Mouse (Mus musculus) brain, embryonic 14.5 days (tissue): Measurements from ENCODE around the gene 2310057M21Rik. TPM values are rescaled to one million over a fixed set of nuclear protein-coding genes. Genes with fewer than 3 reads are reported as not detected.
"Not testable (repeated sequence)": the region's sequence is repeated elsewhere in the genome, so short reads cannot be mapped to it uniquely, and the experiment has no call there.

ENCODE experiments used
- DNase-seq: peaks from one replicate; pipeline ENCODE4 v3.0.0-alpha.2; 2011; ENCODE audit warnings: low read depth
- CTCF ChIP-seq: fragments of 200-500 bp; IDR thresholded peaks from 2 replicates; pipeline ENCODE4 v1.5.1; 2012; ENCODE audit warnings: inconsistent platforms, mild to moderate bottlenecking, moderate library complexity, borderline replicate concordance; ENCODE audit not compliant: insufficient read depth, insufficient read length; ENCODE audit errors: extremely low read depth
- POLR2A ChIP-seq: fragments of 200-500 bp; IDR thresholded peaks from 2 replicates; pipeline ENCODE4 v1.6.1; 2012; ENCODE audit warnings: mild to moderate bottlenecking, inconsistent platforms, borderline replicate concordance; ENCODE audit not compliant: poor library complexity, insufficient read depth, insufficient read length, severe bottlenecking; ENCODE audit errors: extremely low read depth
- polyA plus RNA-seq: library from polyadenylated mRNA; depleted of rRNA; stranded (reverse); fragments of >200 nt; gene quantifications from 2 replicates; pipeline ENCODE4 v1.2.3, GENCODE M21; 2012; rRNA removed

Gene 2310057M21Rik
- 14.0 and 18.4 TPM in 2 replicates for polyA plus RNA-seq

GRCm38 (mm10) chr7:131362615-131363300 is at the start of gene 2310057M21Rik:
Gene 2310057M21Rik (minus strand): TSS chr7:131362759.
- TF ChIP-seq CTCF = no peak
- TF ChIP-seq POLR2A = peak; percentile 36; the same call in 1 of the 2 replicates
- peak; percentile 99 for DNase-seq

- TF ChIP-seq CTCF (no peak), POLR2A (no peak)
- no peak for DNase-seq
Observed at GRCm38 (mm10) chr7:131411941-131412270, 49.3 kb upstream of the 2310057M21Rik start.

- peak; percentile 8 for DNase-seq
- TF ChIP-seq POLR2A (no peak), CTCF (no peak)
Observed at GRCm38 (mm10) chr7:131411221-131411940, 48.8 kb upstream of the 2310057M21Rik start.

- peak; percentile 99 for DNase-seq
- no peak for TF ChIP-seq CTCF
- TF ChIP-seq POLR2A = peak; percentile 54; the same call in 1 of the 2 replicates
Observed at GRCm38 (mm10) chr7:131410416-131411058, 48.0 kb upstream of the 2310057M21Rik start, which contains the start of the genes Ikzf5 and Acadsb. Gene Ikzf5 (minus strand): TSS chr7:131410521. Gene Acadsb (plus strand): TSS chr7:131410601.

- DNase-seq = no peak
- TF ChIP-seq CTCF (no peak), POLR2A (no peak)
Observed at GRCm38 (mm10) chr7:131409988-131410385, 47.4 kb upstream of the 2310057M21Rik start.

- peak; percentile 53 for DNase-seq
- TF ChIP-seq POLR2A (no peak), CTCF (no peak)
Observed at GRCm38 (mm10) chr7:131409321-131409987, 46.9 kb upstream of the 2310057M21Rik start.

- not testable (repeated sequence) for DNase-seq
Observed at GRCm38 (mm10) chr7:131391761-131392160, 29.2 kb upstream of the 2310057M21Rik start.

- TF ChIP-seq POLR2A (no peak), CTCF (no peak)
- peak; percentile 29 for DNase-seq
Observed at GRCm38 (mm10) chr7:131371880-131372651, 9.5 kb upstream of the 2310057M21Rik start.

GRCm38 (mm10) chr7:131371470-131371860 is 8.9 kb upstream of the 2310057M21Rik start:
- no peak for DNase-seq
- TF ChIP-seq POLR2A (no peak), CTCF (no peak)

- DNase-seq = peak; percentile 95
Observed at GRCm38 (mm10) chr7:131370648-131371469, 8.3 kb upstream of the 2310057M21Rik start, which contains the start of gene Pstk. Gene Pstk (plus strand): TSS chr7:131371141.

GRCm38 (mm10) chr7:131364131-131364530 is 1.6 kb upstream of the 2310057M21Rik start:
- DNase-seq = no peak
- no peak for TF ChIP-seq CTCF
- no peak for TF ChIP-seq POLR2A

More at GRCm38 (mm10) chr7:131370648-131371469, 8.3 kb upstream of the 2310057M21Rik start, which contains the start of gene Pstk:
- TF ChIP-seq CTCF (peak; percentile 88), POLR2A (peak; percentile 78; the same call in 1 of the 2 replicates)
